In the genomic region with DNA sequence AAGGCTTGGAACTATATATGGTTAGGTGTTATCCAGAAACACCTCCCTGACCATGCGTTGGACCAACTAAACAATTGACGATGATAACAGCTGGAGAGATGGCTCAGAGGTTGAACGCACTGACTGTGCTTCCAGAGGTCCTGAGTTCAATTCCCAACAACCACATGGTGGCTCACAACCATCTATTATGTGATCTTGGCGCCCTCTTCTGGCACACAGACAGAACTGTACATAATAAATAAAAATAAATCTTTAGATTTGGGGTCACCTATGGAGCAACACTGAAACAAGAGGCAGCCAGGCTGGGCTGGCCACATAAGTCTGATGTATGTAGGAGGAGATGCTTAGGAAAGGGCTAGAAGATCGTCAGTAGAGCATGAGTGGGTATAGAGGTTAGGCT, we compare ENCODE assay signal across 14 mouse cellular contexts. TPM values are rescaled to one million over a fixed set of nuclear protein-coding genes. Genes with fewer than 3 reads are reported as not detected.
DNase-seq lines count a peak whose midpoint lies in the region; ATAC-seq and TF ChIP-seq lines count a peak whose summit lies in the region.
"Had no signal": no experiment of that assay in that cellular context is flagged by ENCODE, and none has a peak within 500 bp of the region (broad histone marks: within the 10 kb centered on the region; RNA-seq: fewer than 3 reads in every experiment).

No protein-coding gene starts in this region.

- no peak for ATAC-seq in intestine, postnatal 0 days
- no peak for ATAC-seq in intestine, embryonic 15.5 days
- peak; percentile 13; the same call in 1 of the 2 replicates for ATAC-seq in liver, embryonic 12.5 days
- no peak for ATAC-seq in midbrain, embryonic 13.5 days

- H3K4me2 ChIP-seq in intestine, postnatal 0 days (replicated peaks; ENCODE audit: low read depth) = no peak overlapping the region
- no peak overlapping the region for H3K4me2 ChIP-seq in intestine, embryonic 15.5 days (replicated peaks)
- H3K4me2 ChIP-seq in liver, embryonic 12.5 days = no peak overlapping the region
- no peak overlapping the region for H3K4me2 ChIP-seq in midbrain, embryonic 13.5 days (replicated peaks)
- H3K4me2 ChIP-seq: embryonic facial prominence, embryonic 15.5 days had no signal

- peaks cover 5% of the 10 kb centered on the region; the same call in 1 of the 2 replicates for H3K36me3 ChIP-seq in intestine, postnatal 0 days (ENCODE audit: control insufficient read depth, insufficient read depth)
- H3K36me3 ChIP-seq in intestine, embryonic 15.5 days = peaks cover 4% of the 10 kb centered on the region; the same call in 1 of the 2 replicates
- peaks cover 95% of the 10 kb centered on the region for H3K36me3 ChIP-seq in E14TG2a.4 (ENCODE audit: insufficient read depth, low read length)
- H3K36me3 ChIP-seq in liver, embryonic 12.5 days = peaks cover 14% of the 10 kb centered on the region
- no peaks in the 10 kb centered on the region for H3K36me3 ChIP-seq in midbrain, embryonic 13.5 days
- H3K36me3 ChIP-seq: heart, embryonic 15.5 days had no signal

- no peak overlapping the region for H3K9ac ChIP-seq in intestine, postnatal 0 days (ENCODE audit: low read depth, low read length)
- H3K9ac ChIP-seq in intestine, embryonic 15.5 days = no peak overlapping the region
- no peak overlapping the region for H3K9ac ChIP-seq in liver, embryonic 12.5 days
- no peak overlapping the region for H3K9ac ChIP-seq in midbrain, embryonic 13.5 days (replicated peaks)
- H3K9ac ChIP-seq: embryonic facial prominence, embryonic 15.5 days; heart, embryonic 15.5 days; stomach, embryonic 15.5 days had no signal

- DNase-seq in 416B (ENCODE audit: low read depth) (peak; percentile 63), adipocyte (ENCODE audit: low spot score) (no peak)
- no peak for DNase-seq in testis, postnatal 14 days (ENCODE audit: low spot score)
- DNase-seq: kidney, adult 18-20 months; lung, adult 2 months had no signal

- no peaks in the 10 kb centered on the region; the same call in 1 of the 2 replicates for H3K27me3 ChIP-seq in intestine, postnatal 0 days (replicated peaks; ENCODE audit: control insufficient read depth, insufficient read depth, low read length)
- H3K27me3 ChIP-seq in intestine, embryonic 15.5 days (replicated peaks) = peaks cover 18% of the 10 kb centered on the region
- H3K27me3 ChIP-seq in E14TG2a.4 (ENCODE audit: insufficient read depth, low read length) = no peaks in the 10 kb centered on the region
- peaks cover 40% of the 10 kb centered on the region for H3K27me3 ChIP-seq in liver, embryonic 12.5 days (replicated peaks)
- H3K27me3 ChIP-seq in midbrain, embryonic 13.5 days = peaks cover 33% of the 10 kb centered on the region
- H3K27me3 ChIP-seq: stomach, embryonic 15.5 days had no signal

- no peak overlapping the region for H3K4me3 ChIP-seq in intestine, postnatal 0 days (ENCODE audit: low read depth, low read length)
- H3K4me3 ChIP-seq in intestine, embryonic 15.5 days (replicated peaks) = no peak overlapping the region
- H3K4me3 ChIP-seq in E14TG2a.4 (replicated peaks; ENCODE audit: low read length) = peak overlapping the region; percentile 51
- no peak overlapping the region for H3K4me3 ChIP-seq in liver, embryonic 12.5 days
- no peak overlapping the region for H3K4me3 ChIP-seq in midbrain, embryonic 13.5 days (replicated peaks)
- H3K4me3 ChIP-seq: embryonic facial prominence, embryonic 15.5 days; heart, embryonic 15.5 days; stomach, embryonic 15.5 days had no signal

- TF ChIP-seq CTCF in intestine, postnatal 0 days (IDR thresholded peaks at IDR 0.05; ENCODE audit: low read depth) = peak; percentile 65
- peak; percentile 32; the same call in 1 of the 2 replicates for TF ChIP-seq CTCF in E14TG2a.4 (conservative IDR thresholded peaks at IDR 0.05; ENCODE audit: low read length)

- H3K27ac ChIP-seq in intestine, postnatal 0 days (ENCODE audit: low read depth, low read length) = no peak overlapping the region
- no peak overlapping the region for H3K27ac ChIP-seq in intestine, embryonic 15.5 days
- no peak overlapping the region for H3K27ac ChIP-seq in liver, embryonic 12.5 days
- H3K27ac ChIP-seq in midbrain, embryonic 13.5 days = no peak overlapping the region
- H3K27ac ChIP-seq: embryonic facial prominence, embryonic 15.5 days; heart, embryonic 15.5 days; stomach, embryonic 15.5 days had no signal

- H3K9me3 ChIP-seq in intestine, postnatal 0 days (ENCODE audit: control insufficient read depth) = no peaks in the 10 kb centered on the region
- no peaks in the 10 kb centered on the region for H3K9me3 ChIP-seq in intestine, embryonic 15.5 days
- H3K9me3 ChIP-seq in E14TG2a.4 (ENCODE audit: low read length) = no peaks in the 10 kb centered on the region
- no peaks in the 10 kb centered on the region for H3K9me3 ChIP-seq in liver, embryonic 12.5 days (replicated peaks)
- H3K9me3 ChIP-seq in midbrain, embryonic 13.5 days = no peaks in the 10 kb centered on the region
- H3K9me3 ChIP-seq: embryonic facial prominence, embryonic 15.5 days; heart, embryonic 15.5 days; stomach, embryonic 15.5 days had no signal

- 71% methylated on average over 5 of the region's 5 CpGs for WGBS in intestine, postnatal 0 days
- 65% methylated on average over 5 of the region's 5 CpGs for WGBS in intestine, embryonic 15.5 days
- WGBS in liver, embryonic 12.5 days (ENCODE audit: insufficient replicate concordance) = 27% methylated on average over 5 of the region's 5 CpGs
- WGBS in midbrain, embryonic 13.5 days = 67% methylated on average over 5 of the region's 5 CpGs

- no peaks in the 10 kb centered on the region for H3K4me1 ChIP-seq in intestine, postnatal 0 days (replicated peaks; ENCODE audit: control insufficient read depth, insufficient read depth, low read length)
- no peaks in the 10 kb centered on the region for H3K4me1 ChIP-seq in intestine, embryonic 15.5 days (replicated peaks)
- H3K4me1 ChIP-seq in E14TG2a.4 (replicated peaks; ENCODE audit: low read depth, low read length) = peaks cover 93% of the 10 kb centered on the region
- peaks cover 27% of the 10 kb centered on the region for H3K4me1 ChIP-seq in liver, embryonic 12.5 days
- no peaks in the 10 kb centered on the region for H3K4me1 ChIP-seq in midbrain, embryonic 13.5 days (replicated peaks)
- H3K4me1 ChIP-seq: heart, embryonic 15.5 days; stomach, embryonic 15.5 days had no signal

RNA-seq across cellular contexts. Expression of a gene that starts 8.6 kb away (rescaled TPM):
- 2.0 TPM in 2 replicates for polyA plus RNA-seq in intestine, postnatal 0 days (2015; fragmentation: Nextera tagmentation; extraction: Ambion mirVana)
- 7.5 and 8.1 TPM in 2 replicates for polyA plus RNA-seq in intestine, embryonic 15.5 days (2015; fragmentation: Nextera tagmentation; extraction: Ambion mirVana)
- 0.94 and 1.1 TPM in 2 replicates for polyA plus RNA-seq in liver, embryonic 12.5 days (2016; fragmentation: Nextera tagmentation; extraction: Ambion mirVana)
- polyA plus RNA-seq in midbrain, embryonic 13.5 days (2015; fragmentation: Nextera tagmentation; extraction: Ambion mirVana) = 1.3 and 1.5 TPM in 2 replicates

RNA-seq across cellular contexts. Expression of a gene that starts 11.4 kb away (rescaled TPM):
- 9.5 and 12.0 TPM in 2 replicates for polyA plus RNA-seq in intestine, postnatal 0 days (2015; fragmentation: Nextera tagmentation; extraction: Ambion mirVana)
- 6.1 and 6.7 TPM in 2 replicates for polyA plus RNA-seq in intestine, embryonic 15.5 days (2015; fragmentation: Nextera tagmentation; extraction: Ambion mirVana)
- polyA plus RNA-seq in liver, embryonic 12.5 days (2016; fragmentation: Nextera tagmentation; extraction: Ambion mirVana) = 15.9 and 16.9 TPM in 2 replicates
- polyA plus RNA-seq in midbrain, embryonic 13.5 days (2015; fragmentation: Nextera tagmentation; extraction: Ambion mirVana) = 0.77 and 1.4 TPM in 2 replicates

RNA-seq across cellular contexts. Expression of a gene that starts 21.1 kb away (rescaled TPM):
- 0.04 TPM in 1 of 2 replicates, not detected in the other for polyA plus RNA-seq in intestine, postnatal 0 days (2015; fragmentation: Nextera tagmentation; extraction: Ambion mirVana)
- polyA plus RNA-seq in intestine, embryonic 15.5 days (2015; fragmentation: Nextera tagmentation; extraction: Ambion mirVana) = 0.03 TPM in 1 of 2 replicates, not detected in the other
- polyA plus RNA-seq in liver, embryonic 12.5 days (2016; fragmentation: Nextera tagmentation; extraction: Ambion mirVana) = 0.10 and 0.16 TPM in 2 replicates
- 0.04 TPM in 1 of 2 replicates, not detected in the other for polyA plus RNA-seq in midbrain, embryonic 13.5 days (2015; fragmentation: Nextera tagmentation; extraction: Ambion mirVana)

RNA-seq across cellular contexts. Expression of a gene that starts 21.6 kb away (rescaled TPM):
- 47.2 and 50.7 TPM in 2 replicates for polyA plus RNA-seq in intestine, postnatal 0 days (2015; fragmentation: Nextera tagmentation; extraction: Ambion mirVana)
- 113 and 129 TPM in 2 replicates for polyA plus RNA-seq in intestine, embryonic 15.5 days (2015; fragmentation: Nextera tagmentation; extraction: Ambion mirVana)
- 192 and 193 TPM in 2 replicates for polyA plus RNA-seq in liver, embryonic 12.5 days (2016; fragmentation: Nextera tagmentation; extraction: Ambion mirVana)
- polyA plus RNA-seq in midbrain, embryonic 13.5 days (2015; fragmentation: Nextera tagmentation; extraction: Ambion mirVana) = 122 and 127 TPM in 2 replicates

RNA-seq across cellular contexts. Expression of a gene that starts 37.1 kb away (rescaled TPM):
- not detected in 2 replicates for polyA plus RNA-seq in intestine, postnatal 0 days (2015; fragmentation: Nextera tagmentation; extraction: Ambion mirVana)
- polyA plus RNA-seq in intestine, embryonic 15.5 days (2015; fragmentation: Nextera tagmentation; extraction: Ambion mirVana) = 0.18 TPM in 1 of 2 replicates, not detected in the other
- 1.1 and 1.5 TPM in 2 replicates for polyA plus RNA-seq in liver, embryonic 12.5 days (2016; fragmentation: Nextera tagmentation; extraction: Ambion mirVana)
- polyA plus RNA-seq in midbrain, embryonic 13.5 days (2015; fragmentation: Nextera tagmentation; extraction: Ambion mirVana) = not detected in 2 replicates
- polyA plus RNA-seq: embryonic facial prominence, embryonic 15.5 days; frontal cortex, adult 2 months; heart, embryonic 15.5 days; lung, adult 2 months had no signal
